Mouse (Mus musculus) adrenal gland (tissue): ENCODE measurements at regions not wholly inside any gene's neighbourhood (a gene's known extent, or its start where the extent isn't known, plus 50 kb on each side); places are given as distances from the start of the nearest gene placed in this dataset.

Experiments
- intact Hi-C: fragments of 180-260 bp; cut with DNase I; formaldehyde crosslinking; loops from one replicate; pipeline ENCODE4 v1.15.1; 2025

DNA sequence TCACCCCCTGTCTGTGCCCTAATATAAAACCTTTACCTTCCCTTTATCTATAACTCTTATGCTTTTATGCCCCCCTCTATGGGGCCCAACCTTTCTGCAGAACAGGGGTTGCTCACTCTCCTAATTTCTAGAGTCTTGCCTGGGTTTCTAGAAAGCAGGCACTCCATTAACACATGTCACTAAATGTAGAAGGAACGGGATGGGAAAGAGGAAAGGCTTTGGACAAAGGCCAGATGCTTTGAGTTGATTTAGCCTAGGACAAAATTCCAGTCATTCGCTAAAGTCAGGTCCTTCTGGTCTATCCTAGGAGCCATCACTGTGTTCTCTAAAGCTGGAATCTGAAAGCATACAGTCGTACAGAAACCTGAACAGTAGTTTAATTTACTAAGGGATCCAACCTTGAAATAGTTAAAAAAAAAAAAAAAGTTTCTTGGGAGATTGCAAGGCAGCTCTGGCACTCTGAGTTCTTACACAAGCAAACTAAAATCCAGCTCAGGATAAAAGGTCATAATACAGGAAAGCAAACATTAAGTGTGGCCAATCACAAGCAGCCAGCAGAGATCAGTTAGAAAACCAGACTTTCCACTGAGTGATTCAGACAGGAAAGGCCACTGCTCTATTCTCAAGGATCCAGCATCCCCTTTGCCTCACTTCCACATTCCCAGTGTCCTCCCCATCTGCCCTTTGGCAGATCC is 109.5 kb downstream of the Ccdc71l start:
- intact Hi-C loops, result no loop called here

GRCm38 (mm10) chr12:32488578-32488892 is 110.0 kb downstream of the Ccdc71l start:
- intact Hi-C loops, result no loop called here

- intact Hi-C loops, result no loop called here
These were observed 111.1 kb downstream of the Ccdc71l start for GRCm38 (mm10) chr12:32489415-32490139.

DNA sequence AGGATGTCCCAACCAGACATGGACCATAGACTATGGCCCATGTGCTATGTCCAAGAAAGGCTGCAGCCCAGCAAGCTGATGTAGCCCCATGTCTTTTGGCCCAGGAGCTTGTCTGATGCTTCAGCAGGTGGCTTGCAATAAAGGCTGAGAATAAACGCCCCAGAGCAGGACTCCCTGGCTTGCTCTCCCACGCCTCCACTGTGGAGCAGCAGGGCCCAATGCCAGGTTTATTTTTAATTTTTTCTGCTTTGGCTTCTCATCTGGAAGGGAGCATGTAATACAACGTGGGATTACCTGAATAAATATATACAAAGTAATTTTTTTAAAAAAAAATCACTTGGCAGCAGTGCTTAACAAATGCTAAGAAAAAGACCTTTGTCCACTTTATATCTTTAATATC is 125.7 kb downstream of the Ccdc71l start:
- intact Hi-C loops, result no loop called here

DNA sequence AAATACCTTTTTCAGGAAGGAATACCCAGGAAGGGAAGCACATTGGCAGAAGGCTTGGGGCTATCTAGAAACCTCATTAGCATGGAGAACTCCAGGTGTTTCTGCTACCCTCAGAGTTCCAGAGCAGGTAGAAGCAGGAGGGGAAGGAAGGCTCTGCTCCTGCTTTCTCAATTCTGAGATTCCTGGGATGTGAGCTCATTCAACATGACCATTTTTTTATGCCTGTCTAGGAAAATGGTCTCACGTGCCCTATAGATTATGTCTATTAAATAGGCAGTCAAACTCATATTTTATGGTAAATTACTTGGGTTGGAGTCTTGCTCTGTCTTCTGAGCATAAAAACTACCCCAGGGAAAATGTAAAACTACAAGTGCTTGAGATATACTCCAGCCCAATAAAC is 130.2 kb downstream of the Ccdc71l start:
- intact Hi-C loops, result no loop called here

DNA sequence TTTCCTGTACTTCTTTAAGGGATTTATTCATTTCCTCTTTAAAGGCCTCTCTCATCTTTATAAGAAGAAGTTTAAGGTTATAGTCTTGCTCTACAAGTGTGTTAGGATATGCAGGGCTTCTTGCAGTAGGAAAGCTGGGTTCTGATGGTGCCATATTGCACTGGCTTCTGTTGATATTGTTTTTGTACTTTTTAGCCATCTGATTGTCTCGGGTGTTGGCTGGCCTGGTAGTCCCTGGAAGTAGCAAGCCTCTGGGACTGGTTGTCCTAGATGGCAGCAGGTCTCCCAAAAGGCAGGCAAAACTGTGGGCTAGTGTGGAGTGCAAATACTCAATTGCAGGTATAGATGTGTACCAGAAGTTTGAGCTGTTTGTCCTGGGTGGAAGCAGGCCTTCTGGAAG is 147.1 kb downstream of the Ccdc71l start:
- intact Hi-C loops, result no loop called here

DNA sequence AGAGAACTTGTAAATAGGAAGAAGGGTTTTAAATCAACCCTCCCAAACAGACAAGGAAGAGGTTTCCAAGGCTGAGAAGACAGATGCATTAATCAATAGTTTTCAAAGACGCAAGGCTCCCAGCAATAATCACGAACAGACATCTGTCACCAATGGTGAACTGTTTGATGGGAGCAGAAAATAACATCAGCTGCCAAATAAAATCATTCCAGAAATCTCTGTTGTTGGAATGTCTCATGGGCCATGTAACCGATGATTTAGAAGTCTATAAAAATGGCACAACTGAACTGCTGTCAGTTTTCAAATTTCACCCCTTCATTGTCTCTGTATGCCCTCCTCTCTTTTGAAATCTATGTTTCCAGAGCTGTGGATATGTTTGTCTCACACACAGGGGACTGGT is 152.7 kb downstream of the Ccdc71l start:
- intact Hi-C loops, result no loop called here

GRCm38 (mm10) chr12:32533641-32534040 is 155.1 kb downstream of the Ccdc71l start:
- intact Hi-C loops, result no loop called here

GRCm38 (mm10) chr12:32545466-32545865 is 167.0 kb downstream of the Ccdc71l start:
- intact Hi-C loops, result no loop called here

DNA sequence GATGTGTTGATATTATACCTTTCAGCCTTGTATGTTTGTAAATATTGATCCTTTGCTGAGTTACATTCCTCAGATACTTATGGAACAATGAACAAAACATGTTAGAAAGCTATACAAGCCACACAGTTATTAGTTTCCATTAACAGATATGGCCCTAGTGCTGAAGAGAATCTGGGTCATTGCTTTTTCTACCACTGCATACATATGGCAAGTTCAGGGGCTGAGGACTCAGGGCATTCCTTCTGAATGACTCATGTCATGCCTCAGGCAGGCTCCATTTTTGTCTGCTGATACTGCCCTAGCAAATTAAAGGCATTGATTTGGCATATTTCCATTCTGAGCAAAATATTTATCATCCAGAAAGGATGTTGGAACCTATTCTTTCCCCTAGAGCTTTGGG is 167.9 kb downstream of the Ccdc71l start:
- intact Hi-C loops, result no loop called here

GRCm38 (mm10) chr12:32553793-32554192 is 175.3 kb downstream of the Ccdc71l start:
- intact Hi-C loops, result no loop called here

DNA sequence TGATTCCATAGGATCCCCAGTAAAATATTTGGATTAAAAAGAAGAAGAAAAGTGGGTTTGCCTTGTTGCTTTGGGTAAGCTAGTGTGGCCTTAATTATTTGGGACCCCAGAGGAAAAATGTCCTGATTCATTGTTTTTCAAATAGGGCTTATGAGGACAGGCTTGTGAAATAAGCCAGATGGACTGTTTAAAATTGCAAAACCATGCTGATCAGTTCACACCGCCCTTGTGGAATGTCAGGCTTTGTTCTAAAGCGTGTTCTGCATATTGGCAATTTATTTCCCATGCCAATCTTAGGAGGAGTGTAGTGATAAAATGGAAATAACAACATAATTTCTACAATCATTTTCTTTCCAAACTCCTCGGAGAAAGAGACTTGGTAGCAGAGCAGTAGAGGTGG is 189.3 kb downstream of the Ccdc71l start:
- intact Hi-C loops, result no loop called here

DNA sequence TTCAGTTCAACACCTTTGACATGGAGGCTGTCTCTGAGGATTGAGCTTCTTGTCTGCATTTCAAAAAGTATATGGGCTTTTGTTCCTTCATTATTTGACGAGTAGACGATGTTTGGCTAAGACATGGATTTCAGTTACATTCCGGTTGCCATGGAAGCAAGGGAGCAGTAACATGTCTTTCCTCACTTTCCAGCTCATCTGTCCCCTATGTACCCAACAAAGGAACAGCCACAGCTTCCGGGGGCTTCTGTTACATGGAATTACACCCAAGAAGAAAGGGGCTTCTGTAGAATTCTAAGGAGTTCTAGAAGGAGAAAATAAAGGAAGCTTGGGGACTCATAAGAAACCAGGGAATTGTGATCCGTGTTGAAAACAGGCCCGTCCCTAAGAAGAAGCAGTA is 202.8 kb downstream of the Ccdc71l start:
- intact Hi-C loops, result no loop called here

GRCm38 (mm10) chr12:32602131-32602815 is 217.1 kb upstream of the Nampt start:
- intact Hi-C loops, result loop anchor here (10.0 kb wide), 1 partner anchor 317 kb away; no protein-coding TSS in a partner anchor

GRCm38 (mm10) chr12:32605353-32605752 is 214.0 kb upstream of the Nampt start:
- intact Hi-C loops, result loop anchor here (10.0 kb wide), 1 partner anchor 321 kb away; no protein-coding TSS in a partner anchor

DNA sequence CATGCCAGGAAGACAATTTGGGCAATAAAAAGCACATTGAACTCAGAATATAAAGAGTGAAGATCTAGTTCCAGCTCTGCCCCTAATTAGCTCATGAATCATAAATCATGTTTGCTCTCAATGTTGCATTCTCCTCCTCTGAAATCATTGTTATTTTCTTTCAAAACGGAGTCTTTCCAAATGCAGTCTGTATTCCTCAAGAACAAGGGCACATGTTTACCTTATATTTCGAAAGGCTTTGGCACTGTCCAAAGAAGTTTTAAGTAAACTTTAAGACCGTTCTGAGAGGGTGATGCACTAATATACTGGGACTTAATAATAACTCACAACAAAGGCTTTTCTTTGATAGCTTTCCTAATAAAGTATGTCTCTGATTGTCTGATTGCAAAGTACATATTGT is 204.3 kb upstream of the Nampt start:
- intact Hi-C loops, result loop anchor here (10.0 kb wide), 1 partner anchor 230 kb away; no protein-coding TSS in a partner anchor

DNA sequence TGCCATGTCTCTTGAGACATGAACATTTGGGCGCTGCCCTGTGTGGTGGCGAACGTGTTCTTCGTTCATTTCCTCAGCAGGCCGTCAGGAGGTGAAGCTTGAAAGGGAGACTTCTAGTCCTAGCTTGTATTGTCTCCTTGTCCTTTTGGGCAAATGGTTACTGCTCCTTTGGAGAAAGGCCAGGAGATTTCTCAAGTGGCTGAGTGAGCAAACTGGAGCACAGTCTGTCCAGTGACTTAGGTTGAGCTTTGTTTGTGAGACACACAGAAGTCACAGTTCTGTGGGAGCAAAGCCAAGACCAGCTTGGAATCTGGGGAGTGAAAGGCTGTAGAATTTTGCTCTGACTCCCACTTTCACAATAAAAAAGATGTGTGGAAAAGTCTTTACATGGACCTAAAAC is 203.3 kb upstream of the Nampt start:
- intact Hi-C loops, result loop anchor here (10.0 kb wide), 1 partner anchor 231 kb away; no protein-coding TSS in a partner anchor

DNA sequence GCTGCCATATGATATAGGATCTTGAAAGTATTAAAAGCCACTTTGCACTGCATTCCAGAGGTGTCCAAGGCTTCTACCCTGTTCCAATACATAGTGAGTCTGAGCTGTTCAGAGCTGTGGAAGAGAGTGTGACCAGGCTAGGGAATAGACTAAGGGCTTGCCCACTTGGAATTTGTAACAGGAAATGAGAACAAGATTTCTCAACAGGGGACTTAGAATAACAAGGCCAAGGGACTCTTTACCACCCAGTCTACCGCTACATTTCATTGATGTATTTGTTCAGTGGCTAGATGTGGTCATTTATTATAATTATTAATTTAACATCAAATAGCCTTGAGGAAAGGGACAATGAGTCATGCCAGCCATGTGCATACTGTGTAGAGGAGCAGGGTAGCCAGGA is 202.3 kb upstream of the Nampt start:
- intact Hi-C loops, result loop anchor here (10.0 kb wide), 1 partner anchor 232 kb away; no protein-coding TSS in a partner anchor

GRCm38 (mm10) chr12:32619830-32620229 is 199.5 kb upstream of the Nampt start:
- intact Hi-C loops, result loop anchor here (10.0 kb wide), 1 partner anchor 235 kb away; no protein-coding TSS in a partner anchor

GRCm38 (mm10) chr12:32621739-32622138 is 197.6 kb upstream of the Nampt start:
- intact Hi-C loops, result no loop called here

- intact Hi-C loops, result no loop called here
These were observed 190.8 kb upstream of the Nampt start for GRCm38 (mm10) chr12:32628552-32628951.

- intact Hi-C loops, result loop anchor here (2.0 kb wide), 1 partner anchor 260 kb away; no protein-coding TSS in a partner anchor
These were observed 186.4 kb upstream of the Nampt start for GRCm38 (mm10) chr12:32632935-32633334.
